Mouse (Mus musculus) lung, embryonic 16.5 days (tissue): Measurements from ENCODE around the gene Sel1l. TPM values are rescaled to one million over a fixed set of nuclear protein-coding genes. Genes with fewer than 3 reads are reported as not detected.
A peak's percentile ranks its signal among the peaks of the same experiment; 100 is the strongest.

Experiments used
- ATAC-seq: fragments of 200-750 bp; cut with Nextera tagmentation; 2 replicates; pipeline ENCODE4 v1.8.0; 2017; ENCODE audit warnings: low read depth, mild to moderate bottlenecking, moderate library complexity
- H3K27ac ChIP-seq: fragments of 300-500 bp; sonication (generic); 2 replicates; pipeline ENCODE4 v1.5.1; 2014; ENCODE audit warnings: mild to moderate bottlenecking, control low read depth, low read length
- H3K27me3 ChIP-seq: fragments of 300-500 bp; sonication (generic); 2 replicates; pipeline ENCODE4 v1.6.1; 2014; ENCODE audit warnings: low read depth, low read length, mixed read lengths; ENCODE audit not compliant: control insufficient read depth, insufficient read depth
- H3K36me3 ChIP-seq: fragments of 300-500 bp; sonication (generic); 2 replicates; pipeline ENCODE4 v1.6.1; 2014; ENCODE audit warnings: low read length; ENCODE audit not compliant: control insufficient read depth, insufficient read depth
- H3K4me1 ChIP-seq: fragments of 300-500 bp; sonication (generic); replicated peaks from 2 replicates; pipeline ENCODE4 v1.6.1; 2014; ENCODE audit warnings: low read length, mixed read lengths; ENCODE audit not compliant: control insufficient read depth, insufficient read depth
- H3K4me2 ChIP-seq: fragments of 300-500 bp; sonication (generic); 2 replicates; pipeline ENCODE4 v1.6.1; 2014; ENCODE audit warnings: low read depth, low read length, control low read depth
- H3K4me3 ChIP-seq: fragments of 300-500 bp; sonication (generic); 2 replicates; pipeline ENCODE4 v1.5.1; 2014; ENCODE audit warnings: mild to moderate bottlenecking, low read length, control low read depth
- H3K9ac ChIP-seq: fragments of 300-500 bp; sonication (generic); 2 replicates; pipeline ENCODE4 v1.6.1; 2014; ENCODE audit warnings: low read length, control low read depth
- H3K9me3 ChIP-seq: fragments of 300-500 bp; sonication (generic); 2 replicates; pipeline ENCODE4 v1.6.1; 2016; ENCODE audit warnings: low read length; ENCODE audit not compliant: control insufficient read depth
- WGBS: fragments of 180-500 bp; shearing (Covaris S2); extraction: QIAGEN DNeasy Blood & Tissue Kit; methylation state at CpG from one replicate; pipeline ENCODE4 v1.1.7; 2014; 5-methylcytosine and 5-hydroxymethylcytosine counted together
- polyA plus RNA-seq: library from polyadenylated mRNA; unstranded; fragments of >200 nt; fragmentation: Nextera tagmentation; extraction: Ambion mirVana; gene quantifications from 2 replicates; pipeline ENCODE4 v1.2.1, GENCODE M21; 2015

Gene Sel1l
- 105 and 106 TPM in 2 replicates for polyA plus RNA-seq

- peak within 1 kb of the TSS; percentile 83 for H3K4me2 ChIP-seq
- H3K36me3 ChIP-seq: no peaks in the 10 kb centered on the region
- no peaks in the 10 kb centered on the region for H3K27me3 ChIP-seq
- ATAC-seq: peak; percentile 100
- peak within 1 kb of the TSS; percentile 84 for H3K4me3 ChIP-seq
- under 1% methylated on average over 30 of the region's 35 CpGs for WGBS
- peak within 1 kb of the TSS; percentile 88 for H3K9ac ChIP-seq
- H3K4me1 ChIP-seq: peaks cover 11% of the 10 kb centered on the region
- peak within 1 kb of the TSS; percentile 65 for H3K27ac ChIP-seq
- H3K9me3 ChIP-seq: no peaks in the 10 kb centered on the region
Measured at GRCm38 (mm10) chr12:91849045-91849467, at the start of gene Sel1l. Gene Sel1l (minus strand): TSS chr12:91849157.

- Histone ChIP-seq H3K9ac (no peak overlapping the region), H3K4me1 (peaks cover 4% of the 10 kb centered on the region; the same call in 1 of the 2 replicates), H3K4me3 (no peak overlapping the region), H3K27ac (no peak overlapping the region), H3K4me2 (no peak overlapping the region), H3K9me3 (no peaks in the 10 kb centered on the region), H3K27me3 (no peaks in the 10 kb centered on the region), H3K36me3 (no peaks in the 10 kb centered on the region)
- 53% methylated on average over 9 of the region's 9 CpGs for WGBS
- ATAC-seq: 0 out of 2 replicates have a peak, but pooled peaks have one; percentile 36
Measured at GRCm38 (mm10) chr12:91892622-91893560, 43.9 kb upstream of the Sel1l start.

DNA sequence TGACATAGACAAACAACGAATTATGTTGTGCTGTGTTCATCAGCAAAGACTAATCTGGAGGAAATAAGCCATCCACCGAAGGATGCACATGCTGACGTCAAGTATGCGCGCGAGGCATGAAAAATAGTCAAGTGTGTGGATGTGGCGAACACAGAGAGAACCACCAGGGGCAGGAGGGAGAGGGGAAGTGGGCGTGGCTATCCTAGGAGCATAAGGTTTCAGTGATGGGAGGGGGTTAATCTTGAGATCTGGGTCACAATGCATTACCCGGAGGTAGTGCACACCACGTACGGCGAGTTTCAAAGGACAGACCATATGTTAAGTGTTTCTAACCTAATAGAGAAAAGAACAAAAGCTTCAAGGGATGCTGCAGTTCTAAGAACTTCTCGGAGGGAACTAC, 31.5 kb upstream of the Sel1l start:
- H3K4me2 ChIP-seq: no peak overlapping the region
- no peaks in the 10 kb centered on the region for H3K36me3 ChIP-seq
- no peak overlapping the region for H3K9ac ChIP-seq
- 80% methylated on average over 13 of the region's 13 CpGs for WGBS
- no peak overlapping the region for H3K4me3 ChIP-seq
- no peaks in the 10 kb centered on the region for H3K27me3 ChIP-seq
- no peaks in the 10 kb centered on the region for H3K9me3 ChIP-seq
- ATAC-seq: no peak
- no peak overlapping the region for H3K27ac ChIP-seq
- H3K4me1 ChIP-seq: no peaks in the 10 kb centered on the region

DNA sequence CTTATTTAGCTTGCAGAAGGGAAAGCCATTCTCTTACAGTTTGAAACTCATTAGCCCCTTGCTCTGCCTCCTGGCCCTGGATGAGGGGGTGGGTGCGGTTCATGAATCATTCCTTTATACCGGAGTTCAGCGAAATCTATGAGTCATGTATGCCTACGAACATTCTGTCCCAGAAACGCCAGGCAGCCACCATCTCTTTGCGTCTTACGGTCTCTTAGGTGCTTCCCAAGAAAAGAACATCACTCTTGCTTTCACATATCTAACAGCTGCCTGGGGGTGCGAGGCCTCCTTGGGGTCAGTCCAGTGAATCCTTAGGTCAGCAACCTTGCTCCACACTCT, 29.9 kb upstream of the Sel1l start:
- H3K36me3 ChIP-seq: no peaks in the 10 kb centered on the region
- no peak overlapping the region for H3K27ac ChIP-seq
- H3K4me1 ChIP-seq: no peaks in the 10 kb centered on the region
- no peaks in the 10 kb centered on the region for H3K9me3 ChIP-seq
- no peak for ATAC-seq
- WGBS: 59% methylated on average over 8 of the region's 8 CpGs
- no peak overlapping the region for H3K4me2 ChIP-seq
- H3K27me3 ChIP-seq: no peaks in the 10 kb centered on the region
- no peak overlapping the region for H3K9ac ChIP-seq
- no peak overlapping the region for H3K4me3 ChIP-seq

- Histone ChIP-seq H3K9ac (no peak overlapping the region), H3K27ac (no peak overlapping the region), H3K27me3 (no peaks in the 10 kb centered on the region), H3K36me3 (no peaks in the 10 kb centered on the region), H3K9me3 (no peaks in the 10 kb centered on the region), H3K4me3 (no peak overlapping the region), H3K4me1 (no peaks in the 10 kb centered on the region), H3K4me2 (no peak overlapping the region)
- 55% methylated on average over 21 of the region's 21 CpGs for WGBS
- ATAC-seq: no peak
Measured at GRCm38 (mm10) chr12:91878056-91878911, 29.3 kb upstream of the Sel1l start.

DNA sequence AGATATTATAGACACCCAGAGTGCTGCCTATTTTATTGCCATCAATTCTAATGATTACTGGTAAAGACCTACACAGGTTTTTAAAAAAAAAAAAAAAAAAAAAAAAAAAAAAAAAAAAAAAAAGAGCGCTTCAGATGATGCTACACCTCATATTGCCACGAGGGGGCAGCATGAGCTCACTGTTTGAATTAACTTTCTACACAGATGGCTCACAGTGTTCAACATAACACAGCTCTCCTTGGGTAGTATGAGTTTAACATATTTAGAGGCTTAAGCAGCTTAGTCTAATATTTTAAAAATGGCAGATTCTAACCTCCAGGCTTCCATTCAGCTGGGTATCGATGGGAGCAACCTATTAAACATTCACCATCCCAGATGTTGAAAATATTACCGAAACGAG, 28.7 kb upstream of the Sel1l start:
- H3K9ac ChIP-seq: no peak overlapping the region
- 32% methylated on average over 5 of the region's 5 CpGs for WGBS
- H3K36me3 ChIP-seq: no peaks in the 10 kb centered on the region
- H3K4me2 ChIP-seq: no peak overlapping the region
- no peaks in the 10 kb centered on the region for H3K9me3 ChIP-seq
- ATAC-seq: no peak
- H3K4me3 ChIP-seq: no peak overlapping the region
- H3K27me3 ChIP-seq: no peaks in the 10 kb centered on the region
- H3K4me1 ChIP-seq: no peaks in the 10 kb centered on the region
- H3K27ac ChIP-seq: no peak overlapping the region

DNA sequence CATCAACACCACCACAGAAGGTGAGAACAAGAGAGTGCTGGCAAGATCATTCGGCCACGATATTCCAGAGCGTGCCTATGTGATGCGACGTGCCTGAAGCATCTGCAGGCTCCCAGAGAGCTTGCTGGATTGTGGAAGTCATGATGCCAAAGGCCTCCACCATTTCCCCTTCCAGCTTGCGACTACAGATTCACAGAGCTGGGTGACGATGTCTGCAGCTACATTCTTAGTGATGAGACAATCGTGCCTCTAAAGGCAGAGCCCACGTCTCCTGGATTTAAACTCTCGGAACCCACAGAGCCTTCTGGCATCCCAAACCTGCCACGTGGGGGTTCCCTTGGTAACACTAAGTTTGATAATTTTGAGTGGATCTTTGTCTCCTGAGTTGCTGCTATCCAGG, 21.7 kb upstream of the Sel1l start:
- ATAC-seq: no peak
- no peak overlapping the region for H3K9ac ChIP-seq
- H3K9me3 ChIP-seq: no peaks in the 10 kb centered on the region
- H3K4me2 ChIP-seq: no peak overlapping the region
- 89% methylated on average over 11 of the region's 11 CpGs for WGBS
- H3K4me3 ChIP-seq: no peak overlapping the region
- H3K36me3 ChIP-seq: no peaks in the 10 kb centered on the region
- no peaks in the 10 kb centered on the region for H3K27me3 ChIP-seq
- no peak overlapping the region for H3K27ac ChIP-seq
- H3K4me1 ChIP-seq: no peaks in the 10 kb centered on the region

- 74% methylated on average over 4 of the region's 4 CpGs for WGBS
- Histone ChIP-seq H3K36me3 (no peaks in the 10 kb centered on the region), H3K27ac (no peak overlapping the region), H3K4me2 (no peak overlapping the region), H3K9me3 (no peaks in the 10 kb centered on the region), H3K4me3 (no peak overlapping the region), H3K27me3 (no peaks in the 10 kb centered on the region), H3K4me1 (no peaks in the 10 kb centered on the region), H3K9ac (no peak overlapping the region)
- ATAC-seq: no peak
Measured at GRCm38 (mm10) chr12:91869352-91869751, 20.4 kb upstream of the Sel1l start.

GRCm38 (mm10) chr12:91854330-91854729, 5.4 kb upstream of the Sel1l start:
- H3K4me2 ChIP-seq: no peak overlapping the region
- H3K9ac ChIP-seq: no peak overlapping the region
- no peaks in the 10 kb centered on the region for H3K27me3 ChIP-seq
- no peak overlapping the region for H3K27ac ChIP-seq
- WGBS: 44% methylated on average over 8 of the region's 8 CpGs
- 0 out of 2 replicates have a peak, but pooled peaks cover 2% of the 10 kb centered on the region for H3K4me1 ChIP-seq
- H3K36me3 ChIP-seq: no peaks in the 10 kb centered on the region
- ATAC-seq: no peak
- H3K4me3 ChIP-seq: no peak overlapping the region
- H3K9me3 ChIP-seq: no peaks in the 10 kb centered on the region
